Mouse (Mus musculus) gastrocnemius, adult 18-20 months (tissue): ENCODE results near the gene Tank. TPM values are rescaled to one million over a fixed set of nuclear protein-coding genes. Genes with fewer than 3 reads are reported as not detected.

Experiments used
- DNase-seq: peaks from one replicate; pipeline ENCODE4 v3.0.0; 2021; ENCODE audit warnings: low spot score
- long read RNA-seq, 2 experiments: library from polyadenylated mRNA; stranded (forward); transcript quantifications; one replicate each; pipeline ENCODE4 v2.0.0; 2021
- total RNA-seq, 2 experiments: library from RNA; stranded (reverse); gene quantifications; 2 replicates each; pipeline ENCODE4 v1.2.3; 2021

The Tank gene
- 10 to 100 TPM; 17.5 to 17.8 TPM for total RNA-seq
- long read RNA-seq, experiment 1, transcript Tank-203 (8 exons, 2,039 nt): major isoform, 10 of 19 reads
- long read RNA-seq, experiment 1, partial matches to known transcripts: 2 of 19 reads
- long read RNA-seq, experiment 1, other reads (novel, unspliced or antisense): 7 of 19 reads
- long read RNA-seq, experiment 2, transcript Tank-203 (8 exons, 2,039 nt): major isoform, 5 of 11 reads
- long read RNA-seq, experiment 2, partial matches to known transcripts: 1 of 11 reads
- long read RNA-seq, experiment 2, other reads (novel, unspliced or antisense): 5 of 11 reads

GRCm38 (mm10) chr2:61578433-61578832 is at the start of gene Tank:
Gene Tank, plus strand, starts transcription at chr2:61578585.
- DNase-seq: no peak

DNA sequence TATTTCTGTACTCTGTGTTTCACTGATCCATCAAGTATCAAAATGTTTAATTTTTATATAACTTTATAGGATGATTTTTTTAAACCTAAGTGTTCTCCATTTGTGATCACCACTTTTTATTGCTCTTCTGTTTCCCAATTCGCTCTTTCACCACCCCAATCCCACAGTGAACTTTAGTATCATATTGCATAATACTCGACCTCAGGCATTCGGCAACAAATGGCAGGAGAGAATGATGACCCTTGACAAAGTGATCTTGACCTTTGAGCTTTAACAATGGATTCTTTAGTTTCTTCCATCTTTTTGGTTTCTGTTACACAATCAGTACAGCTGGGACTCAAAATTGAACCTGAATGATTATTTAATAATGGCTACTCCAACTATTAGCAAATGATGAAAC is 46.1 kb upstream of the Tank start:
- DNase-seq: peak; percentile 10

DNA sequence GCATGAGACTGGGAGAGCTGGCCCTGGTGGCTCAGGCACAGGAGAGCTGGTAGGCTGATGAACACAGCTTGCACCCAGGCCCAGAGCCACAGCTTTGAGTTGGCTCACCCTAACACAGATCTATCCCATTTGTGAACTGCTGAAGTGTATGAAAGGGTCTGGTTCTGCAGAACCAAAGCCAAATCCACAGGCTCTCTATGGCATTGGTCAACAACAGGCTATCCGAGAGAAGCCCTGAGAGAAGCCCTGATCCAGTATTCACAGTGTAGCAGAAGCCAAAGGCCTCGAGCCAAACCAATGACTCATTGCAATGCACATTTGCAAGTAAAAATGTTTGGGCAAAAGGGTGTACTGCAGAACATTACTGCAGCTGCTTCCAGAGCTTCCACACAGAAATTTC is 45.3 kb upstream of the Tank start:
- DNase-seq: peak; percentile 65

DNA sequence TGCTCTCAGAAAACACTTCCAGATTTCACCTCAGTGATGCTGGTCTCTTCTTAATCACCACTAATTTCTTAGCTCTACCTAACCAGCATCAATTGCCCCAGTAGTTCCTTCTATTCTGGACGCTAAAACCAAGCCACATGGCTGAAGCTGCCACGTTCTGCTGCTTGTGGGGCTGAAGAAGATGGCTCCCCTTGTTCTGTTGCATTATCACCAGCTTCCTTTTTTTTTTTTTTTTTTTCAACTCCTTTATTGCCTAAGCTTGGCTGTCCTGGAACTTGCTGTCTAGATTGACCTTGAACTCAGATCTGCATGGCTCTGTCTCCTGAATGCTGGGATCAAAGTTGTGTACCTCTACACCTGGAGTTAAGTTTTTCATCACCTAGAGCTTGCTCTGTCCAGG is 41.5 kb upstream of the Tank start:
- DNase-seq: no peak

GRCm38 (mm10) chr2:61539378-61539777 is 39.0 kb upstream of the Tank start:
- DNase-seq: no peak

DNA sequence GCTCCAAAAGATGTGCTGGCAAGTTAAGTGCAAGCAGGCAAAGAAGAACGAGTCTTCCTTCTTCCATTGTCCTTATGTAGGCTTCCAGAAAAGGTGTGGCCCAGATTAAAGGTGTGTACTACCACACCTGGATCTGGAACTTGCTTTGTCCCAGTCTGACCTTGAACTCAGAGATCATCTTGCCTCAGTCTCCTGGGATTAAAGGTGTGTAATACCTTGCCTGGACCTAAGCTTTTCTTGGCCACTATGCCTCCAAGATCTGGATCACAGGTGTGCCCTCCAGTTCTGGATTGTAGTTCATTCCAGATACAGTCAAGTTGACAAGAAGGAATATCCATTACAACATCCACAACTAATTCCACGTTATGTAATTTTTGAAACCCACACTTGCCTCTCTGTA is 36.0 kb upstream of the Tank start:
- no peak for DNase-seq

GRCm38 (mm10) chr2:61545666-61546065 is 32.7 kb upstream of the Tank start:
- no peak for DNase-seq

GRCm38 (mm10) chr2:61548021-61548420 is 30.4 kb upstream of the Tank start:
- DNase-seq: no peak

DNA sequence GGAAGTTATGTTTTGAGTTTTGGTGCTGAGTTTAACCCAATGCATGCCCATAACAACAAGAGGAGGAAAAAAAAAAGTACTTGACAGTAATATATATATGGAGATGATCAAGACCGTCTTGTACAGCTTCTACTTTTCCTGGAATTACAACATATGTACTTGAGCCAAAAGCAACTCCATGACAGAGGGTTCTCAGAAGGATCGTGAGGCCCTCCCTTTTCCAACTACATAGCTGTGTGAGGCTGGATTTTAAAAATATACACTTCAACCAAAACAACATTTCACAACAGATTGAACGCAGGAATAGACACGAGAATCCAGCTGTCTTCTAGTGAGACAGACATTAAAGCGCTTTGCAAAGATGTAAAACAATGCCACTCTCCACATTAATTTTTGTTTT is 26.7 kb upstream of the Tank start:
- no peak for DNase-seq

- no peak for DNase-seq
These were observed 23.0 kb upstream of the Tank start for GRCm38 (mm10) chr2:61555367-61555766.

DNA sequence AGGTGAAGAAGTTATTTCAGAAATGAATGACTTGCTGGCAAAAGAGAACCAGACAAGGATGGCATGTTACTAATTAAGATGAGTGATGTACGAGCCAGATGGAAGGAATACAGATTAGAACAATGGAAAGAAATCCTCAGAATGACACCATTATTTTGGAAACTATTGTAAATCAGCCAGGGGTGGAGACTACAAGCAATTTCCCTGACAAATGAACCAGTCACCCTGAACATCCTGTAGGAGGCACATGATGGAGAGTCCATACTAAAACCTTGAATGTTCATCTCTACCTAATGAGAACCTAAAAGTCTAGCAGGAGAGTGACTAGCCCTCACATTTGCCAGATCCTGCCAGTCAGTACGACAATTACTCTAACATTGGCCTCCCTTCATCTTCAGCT is 22.6 kb upstream of the Tank start:
- DNase-seq: no peak

DNA sequence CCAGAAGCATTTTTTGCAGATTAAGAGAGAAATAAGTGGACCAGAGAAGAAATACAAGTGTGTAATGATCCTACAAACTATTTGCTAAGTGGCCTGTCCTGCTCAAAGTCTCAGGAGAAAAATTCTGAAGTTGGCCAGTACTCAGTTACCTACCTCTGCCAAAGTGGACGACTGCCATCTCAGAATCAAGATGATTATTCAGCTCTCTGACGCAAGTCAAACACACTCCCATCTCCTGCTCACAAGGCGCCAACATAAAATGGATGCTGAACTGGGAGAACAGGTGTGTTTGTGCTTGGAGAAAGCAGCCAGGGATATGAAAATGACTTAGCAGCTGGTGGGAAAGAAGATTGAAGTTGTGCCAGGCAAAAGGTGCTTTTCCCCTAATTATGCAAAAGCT is 21.7 kb upstream of the Tank start:
- peak; percentile 60 for DNase-seq

DNA sequence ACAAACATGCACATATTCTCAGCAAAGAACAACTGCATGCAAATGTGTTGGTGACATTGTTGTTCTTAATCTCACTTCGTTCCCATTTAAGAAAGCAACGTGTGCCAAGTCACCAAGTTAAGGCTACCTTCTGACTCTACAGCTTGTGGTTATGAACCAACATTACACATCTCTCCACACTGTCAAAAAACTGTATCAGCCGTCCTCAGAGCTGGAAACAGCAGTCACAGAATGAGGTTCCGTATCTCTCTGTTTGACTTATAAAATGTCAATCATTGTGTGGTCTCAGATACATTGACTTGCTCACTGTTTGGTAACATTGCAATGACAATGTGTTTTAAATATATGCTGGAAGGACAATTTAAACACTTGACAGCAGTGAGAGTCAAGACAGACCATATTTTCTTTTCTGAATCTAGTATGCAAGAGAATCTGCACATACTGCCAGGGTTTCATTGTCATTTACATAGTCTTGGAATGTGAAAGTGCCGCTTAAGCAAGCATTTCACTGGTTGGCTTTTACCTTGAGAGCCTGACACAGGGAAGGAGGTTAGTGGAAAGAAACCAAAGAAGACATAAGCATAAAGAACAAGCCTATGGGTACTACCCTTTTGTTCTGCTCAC is 20.4 kb upstream of the Tank start:
- no peak for DNase-seq

DNA sequence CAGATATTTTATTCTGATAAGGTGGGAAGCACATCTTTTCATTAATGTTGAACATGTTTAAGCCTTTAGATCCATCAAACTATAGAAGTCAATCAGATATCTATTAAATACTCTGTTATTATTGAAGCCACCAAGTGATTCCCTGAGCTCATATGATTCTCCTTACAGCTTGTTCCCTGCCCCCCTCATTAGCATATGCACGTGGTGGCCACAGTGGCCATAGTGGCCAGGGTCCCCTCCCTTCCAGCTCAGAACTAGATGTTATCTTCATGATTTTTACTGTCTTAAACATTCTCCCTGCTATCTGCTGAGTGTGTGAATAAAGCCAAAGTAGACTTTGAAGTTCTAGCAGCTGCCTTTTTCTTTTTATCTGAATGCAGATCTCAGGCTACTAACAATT is 17.3 kb upstream of the Tank start:
- DNase-seq: no peak

GRCm38 (mm10) chr2:61563202-61563601 is 15.2 kb upstream of the Tank start:
- DNase-seq: no peak

- DNase-seq: no peak
These were observed 11.2 kb upstream of the Tank start for GRCm38 (mm10) chr2:61567045-61567783.

- DNase-seq: no peak
These were observed 9.2 kb upstream of the Tank start for GRCm38 (mm10) chr2:61569181-61569580.

DNA sequence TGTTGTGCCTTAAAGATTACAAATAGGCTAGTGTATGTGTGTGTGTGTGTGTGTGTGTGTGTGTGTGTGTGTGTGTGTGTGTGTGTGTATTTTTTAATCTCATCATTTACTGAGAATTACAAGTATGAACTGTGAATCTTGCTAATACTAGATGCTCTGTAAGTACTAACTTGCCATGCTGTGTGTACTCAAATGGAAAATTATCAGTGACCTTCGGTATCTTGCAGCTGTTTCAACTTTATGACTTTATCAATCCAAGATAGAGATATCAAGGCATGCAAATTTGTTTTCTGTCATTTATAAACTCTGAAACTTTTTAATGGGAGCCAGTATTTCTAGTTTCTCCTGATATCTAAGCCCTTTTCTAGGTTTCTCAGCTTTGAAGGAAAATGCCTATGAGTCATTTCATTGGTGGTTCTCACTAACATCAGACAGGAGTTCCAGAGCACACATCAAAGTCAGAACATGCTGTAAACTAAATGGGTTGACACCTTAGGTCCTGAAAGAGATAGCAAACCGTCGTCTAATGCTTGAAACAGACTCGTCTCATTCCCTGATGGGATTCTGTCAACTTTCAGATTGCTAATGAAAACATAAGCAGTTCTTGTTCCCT is 6.9 kb upstream of the Tank start:
- DNase-seq: no peak

DNA sequence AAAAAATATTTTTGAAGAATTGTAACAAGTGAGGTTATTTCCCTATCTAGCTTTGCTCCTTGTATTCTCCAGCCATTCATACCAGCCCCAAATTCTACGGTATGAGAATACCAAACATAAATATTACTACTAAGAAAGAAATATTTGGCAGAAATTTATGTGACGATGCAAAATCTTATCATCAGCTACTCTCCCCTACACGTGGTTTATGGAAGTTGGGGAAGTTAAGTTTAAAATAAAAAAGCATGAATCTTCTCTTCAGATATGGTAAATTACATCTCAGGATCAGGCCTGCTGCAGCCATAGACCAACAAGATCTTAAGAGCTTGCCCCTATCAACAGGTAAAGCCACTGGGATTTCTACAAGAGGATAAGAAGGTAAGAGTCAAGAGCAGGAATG is 1.9 kb upstream of the Tank start:
- no peak for DNase-seq

GRCm38 (mm10) chr2:61576928-61577695 is 1.3 kb upstream of the Tank start:
- DNase-seq: no peak

DNA sequence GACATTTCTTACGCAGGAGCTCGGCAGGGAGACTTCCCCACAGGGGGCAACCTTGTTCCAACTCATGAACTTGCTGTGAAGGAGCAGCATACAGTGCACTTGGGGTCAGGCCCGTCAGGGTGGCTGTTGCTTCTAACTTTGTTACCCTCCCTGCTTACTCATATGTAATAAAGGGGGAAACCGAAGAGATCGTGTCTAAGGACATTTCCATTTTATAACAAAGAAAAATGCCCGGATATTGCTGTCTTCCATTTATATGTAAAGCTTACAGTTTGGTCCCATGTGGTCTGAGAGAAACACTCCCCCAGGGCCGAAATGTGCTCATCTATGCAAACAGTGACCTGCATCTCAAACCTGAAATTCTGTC is 706 bp upstream of the Tank start:
- no peak for DNase-seq
